Mouse (Mus musculus) right cerebral cortex, adult 18-20 months (tissue): ENCODE data around the gene Prdm13.
A peak's percentile ranks its signal among the peaks of the same experiment; 100 is the strongest.

ENCODE experiments used
- DNase-seq: peaks from one replicate; pipeline ENCODE4 v3.0.0; 2022; ENCODE audit warnings: mixed read lengths

Prdm13 gene

GRCm38 (mm10) chr4:21685595-21686091 is at the start of gene Prdm13:
Gene Prdm13 (minus strand): TSS chr4:21685963.
- DNase-seq = no peak

- peak; percentile 93 for DNase-seq
These were observed 41.9 kb upstream of the Prdm13 start, which contains the start of gene Ccnc for GRCm38 (mm10) chr4:21727615-21728165. Gene Ccnc (plus strand): TSS chr4:21727701.

GRCm38 (mm10) chr4:21726912-21727614 is 41.3 kb upstream of the Prdm13 start:
- DNase-seq = peak; percentile 53

- DNase-seq = no peak
These were observed 37.1 kb upstream of the Prdm13 start for GRCm38 (mm10) chr4:21722752-21723334.

- DNase-seq = peak; percentile 11
These were observed 26.4 kb upstream of the Prdm13 start for GRCm38 (mm10) chr4:21712147-21712546.

GRCm38 (mm10) chr4:21705046-21705445 is 19.3 kb upstream of the Prdm13 start:
- no peak for DNase-seq

GRCm38 (mm10) chr4:21695638-21696254 is 10.0 kb upstream of the Prdm13 start:
- DNase-seq = peak; percentile 48

GRCm38 (mm10) chr4:21690221-21690620 is 4.5 kb upstream of the Prdm13 start:
- DNase-seq = no peak

- DNase-seq = no peak
These were observed 3.8 kb upstream of the Prdm13 start for GRCm38 (mm10) chr4:21689492-21689941.

- no peak for DNase-seq
These were observed 3.0 kb upstream of the Prdm13 start for GRCm38 (mm10) chr4:21688703-21689200.

GRCm38 (mm10) chr4:21687783-21688702 is 2.3 kb upstream of the Prdm13 start:
- DNase-seq = no peak

- DNase-seq = no peak
These were observed 1.2 kb upstream of the Prdm13 start for GRCm38 (mm10) chr4:21686934-21687333.

GRCm38 (mm10) chr4:21686416-21686815 is 653 bp upstream of the Prdm13 start:
- DNase-seq = no peak

GRCm38 (mm10) chr4:21684341-21684970 is 1.3 kb downstream of the Prdm13 start:
- DNase-seq = no peak

- DNase-seq = no peak
These were observed 3.2 kb downstream of the Prdm13 start for GRCm38 (mm10) chr4:21682421-21683150.

- DNase-seq = no peak
These were observed 4.8 kb downstream of the Prdm13 start for GRCm38 (mm10) chr4:21680971-21681370.

GRCm38 (mm10) chr4:21679624-21680480 is 5.9 kb downstream of the Prdm13 start:
- no peak for DNase-seq

- no peak for DNase-seq
These were observed 6.7 kb downstream of the Prdm13 start for GRCm38 (mm10) chr4:21678975-21679623.
